Mouse (Mus musculus): ENCODE measurements around the gene Hist1h1d. TPM values are rescaled to one million over a fixed set of nuclear protein-coding genes. Genes with fewer than 3 reads are reported as not detected.
"Not testable (repeated sequence)": the region's sequence is repeated elsewhere in the genome, so short reads cannot be mapped to it uniquely, and the experiment has no call there.

Hist1h1d gene
- total and polyA plus RNA-seq, 3 experiments = 0.43 to 128 (median 74.3) TPM

DNA sequence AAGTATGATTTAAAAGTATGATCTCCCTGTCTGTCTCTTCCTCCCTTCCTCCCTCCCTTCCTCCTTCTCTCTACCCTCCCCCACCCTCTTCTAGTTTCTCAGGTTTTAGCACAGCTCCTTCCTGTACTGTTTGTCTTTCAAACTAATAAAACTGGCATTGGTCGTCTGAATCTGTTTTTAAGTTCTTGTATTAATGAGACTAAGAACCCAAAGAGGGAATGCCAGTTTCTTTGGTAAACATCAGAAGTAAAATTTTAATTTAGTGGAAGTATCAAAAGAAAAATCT lies 33.8 kb downstream of the Hist1h1d start:
- TF ChIP-seq TAL1 (conservative IDR thresholded peaks at IDR 0.05; ENCODE audit: low read depth, low read length) (no peak), POLR2AphosphoS5 (IDR thresholded peaks at IDR 0.05; ENCODE audit: insufficient replicate concordance, low read depth, low read length) (no peak), CTCF (IDR thresholded peaks at IDR 0.05; ENCODE audit: low read depth, low read length) (no peak), GATA1 (IDR thresholded peaks at IDR 0.05; ENCODE audit: borderline replicate concordance, low read length) (no peak), GATA2 (IDR thresholded peaks at IDR 0.05; ENCODE audit: borderline replicate concordance, low read depth, low read length) (no peak)
- no peak overlapping the region; the same call in 1 of the 2 replicates for H3K4me3 ChIP-seq (ENCODE audit: low read depth, low read length)
- no peaks in the 10 kb centered on the region for H3K27me3 ChIP-seq (ENCODE audit: insufficient read depth, low read length)
- no peaks in the 10 kb centered on the region for H3K9me3 ChIP-seq (replicated peaks)
- no peaks in the 10 kb centered on the region for H3K36me3 ChIP-seq (replicated peaks)
- peaks cover 63% of the 10 kb centered on the region for H3K4me1 ChIP-seq (ENCODE audit: insufficient read depth, low read depth, low read length)
- DNase-seq (ENCODE audit: low spot score) = no peak
- no peak for ATAC-seq (ENCODE audit: extremely low read depth, insufficient number of reproducible peaks, low FRiP score, poor library complexity, severe bottlenecking)

GRCm38 (mm10) chr13:23591206-23591605 lies 38.1 kb downstream of the Hist1h1d start:
- Histone ChIP-seq H3K36me3 (replicated peaks) (no peaks in the 10 kb centered on the region), H3K9me3 (replicated peaks) (no peaks in the 10 kb centered on the region), H3K4me1 (ENCODE audit: insufficient read depth, low read depth, low read length) (peaks cover 76% of the 10 kb centered on the region), H3K27me3 (ENCODE audit: insufficient read depth, low read length) (no peaks in the 10 kb centered on the region), H3K4me3 (ENCODE audit: low read depth, low read length) (no peak overlapping the region)
- no peak for ATAC-seq (ENCODE audit: extremely low read depth, insufficient number of reproducible peaks, low FRiP score, poor library complexity, severe bottlenecking)
- DNase-seq (ENCODE audit: low spot score) = no peak
- no peak for TF ChIP-seq TAL1 (conservative IDR thresholded peaks at IDR 0.05; ENCODE audit: low read depth, low read length)
- no peak for TF ChIP-seq CTCF (IDR thresholded peaks at IDR 0.05; ENCODE audit: low read depth, low read length)
- TF ChIP-seq GATA1 (IDR thresholded peaks at IDR 0.05; ENCODE audit: borderline replicate concordance, low read length) = no peak
- TF ChIP-seq GATA2 (IDR thresholded peaks at IDR 0.05; ENCODE audit: borderline replicate concordance, low read depth, low read length) = no peak
- TF ChIP-seq POLR2AphosphoS5 (IDR thresholded peaks at IDR 0.05; ENCODE audit: insufficient replicate concordance, low read depth, low read length) = no peak

DNA sequence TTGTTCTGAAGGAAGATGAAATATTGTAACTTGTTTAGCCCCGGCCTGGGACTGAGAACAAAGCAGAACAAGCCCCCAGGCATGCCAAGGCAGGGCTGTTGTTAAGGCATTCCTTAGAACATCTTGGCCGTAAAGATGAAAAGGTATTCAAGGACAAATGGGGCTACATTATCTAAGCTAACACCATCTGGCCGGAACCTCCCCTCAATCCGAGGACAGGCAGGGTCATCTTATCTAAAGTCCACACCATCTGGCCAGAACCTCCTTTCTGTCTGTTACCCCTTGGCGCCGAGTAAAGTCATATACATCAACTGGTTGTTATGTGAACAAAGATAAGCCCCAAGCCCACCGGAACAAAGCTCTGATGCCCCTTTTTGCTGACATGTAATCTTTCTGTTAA lies 38.8 kb downstream of the Hist1h1d start:
- not testable (repeated sequence) for ATAC-seq (ENCODE audit: extremely low read depth, insufficient number of reproducible peaks, low FRiP score, poor library complexity, severe bottlenecking)

GRCm38 (mm10) chr13:23592614-23593013 lies 39.6 kb downstream of the Hist1h1d start:
- no peak overlapping the region for H3K4me3 ChIP-seq (ENCODE audit: low read depth, low read length)
- no peak for DNase-seq (ENCODE audit: low spot score)
- H3K4me1 ChIP-seq (ENCODE audit: insufficient read depth, low read depth, low read length) = peaks cover 77% of the 10 kb centered on the region

More for the DNA sequence above, 38.8 kb downstream of the Hist1h1d start:
- DNase-seq (ENCODE audit: low spot score); H3K36me3 ChIP-seq (replicated peaks); H3K4me3 ChIP-seq (ENCODE audit: low read depth, low read length); H3K9me3 ChIP-seq (replicated peaks); H3K27me3 ChIP-seq (ENCODE audit: insufficient read depth, low read length): not testable (repeated sequence)
- peaks cover 74% of the 10 kb centered on the region for H3K4me1 ChIP-seq (ENCODE audit: insufficient read depth, low read depth, low read length)
- TF ChIP-seq TAL1 (conservative IDR thresholded peaks at IDR 0.05; ENCODE audit: low read depth, low read length) = peak; percentile 50

DNA sequence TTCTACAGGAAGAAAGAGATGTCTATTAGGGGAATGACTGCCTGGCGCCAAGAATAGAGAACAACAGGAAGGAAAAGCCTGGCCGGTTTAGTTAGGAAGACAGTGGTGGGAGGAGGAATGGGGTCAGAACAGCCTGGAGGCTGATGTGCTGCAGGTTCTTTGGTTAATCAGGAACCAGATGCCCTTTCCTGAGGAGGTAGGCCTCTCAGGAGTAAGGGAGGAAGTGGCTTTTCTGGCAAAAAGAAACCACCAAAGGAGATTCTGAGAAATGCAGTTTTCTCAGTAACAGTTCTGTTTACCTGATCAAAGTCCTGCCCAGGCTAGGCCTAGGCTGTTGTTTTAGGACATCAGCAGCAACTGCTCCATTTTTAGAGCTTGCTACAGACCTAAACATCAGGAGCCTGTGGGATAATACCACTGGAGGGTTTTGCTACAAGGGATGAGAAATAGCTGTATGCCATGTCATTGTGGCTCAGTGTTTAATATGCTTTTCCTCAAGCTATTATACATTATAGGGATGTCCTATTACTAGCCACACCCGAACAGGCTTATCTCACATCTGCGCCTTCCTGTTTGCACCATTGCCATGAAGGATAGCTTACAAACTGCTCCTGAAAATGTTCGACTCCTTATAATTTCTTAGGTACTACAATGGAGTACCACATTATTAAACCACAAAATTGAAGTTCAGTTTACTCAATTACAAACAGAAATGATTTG lies 40.1 kb downstream of the Hist1h1d start:
- H3K36me3 ChIP-seq (replicated peaks) = no peaks in the 10 kb centered on the region
- no peaks in the 10 kb centered on the region for H3K27me3 ChIP-seq (ENCODE audit: insufficient read depth, low read length)
- no peak overlapping the region for H3K4me3 ChIP-seq (ENCODE audit: low read depth, low read length)
- no peak for TF ChIP-seq CTCF (IDR thresholded peaks at IDR 0.05; ENCODE audit: low read depth, low read length)
- no peak for TF ChIP-seq POLR2AphosphoS5 (IDR thresholded peaks at IDR 0.05; ENCODE audit: insufficient replicate concordance, low read depth, low read length)
- TF ChIP-seq GATA1 (IDR thresholded peaks at IDR 0.05; ENCODE audit: borderline replicate concordance, low read length) = no peak
- no peak for TF ChIP-seq TAL1 (conservative IDR thresholded peaks at IDR 0.05; ENCODE audit: low read depth, low read length)
- no peak for TF ChIP-seq GATA2 (IDR thresholded peaks at IDR 0.05; ENCODE audit: borderline replicate concordance, low read depth, low read length)
- peak; percentile 28 for DNase-seq (ENCODE audit: low spot score)
- H3K9me3 ChIP-seq (replicated peaks) = no peaks in the 10 kb centered on the region
- peak; percentile 47; the same call in 1 of the 2 replicates for ATAC-seq (ENCODE audit: extremely low read depth, insufficient number of reproducible peaks, low FRiP score, poor library complexity, severe bottlenecking)
- H3K4me1 ChIP-seq (ENCODE audit: insufficient read depth, low read depth, low read length) = peaks cover 82% of the 10 kb centered on the region

More at GRCm38 (mm10) chr13:23592614-23593013, 39.6 kb downstream of the Hist1h1d start:
- no peaks in the 10 kb centered on the region for H3K9me3 ChIP-seq (replicated peaks)
- no peak for ATAC-seq (ENCODE audit: extremely low read depth, insufficient number of reproducible peaks, low FRiP score, poor library complexity, severe bottlenecking)
- no peaks in the 10 kb centered on the region for H3K27me3 ChIP-seq (ENCODE audit: insufficient read depth, low read length)
- H3K36me3 ChIP-seq (replicated peaks) = no peaks in the 10 kb centered on the region
- TF ChIP-seq CTCF (IDR thresholded peaks at IDR 0.05; ENCODE audit: low read depth, low read length) (no peak), GATA1 (IDR thresholded peaks at IDR 0.05; ENCODE audit: borderline replicate concordance, low read length) (no peak), TAL1 (conservative IDR thresholded peaks at IDR 0.05; ENCODE audit: low read depth, low read length) (no peak), POLR2AphosphoS5 (IDR thresholded peaks at IDR 0.05; ENCODE audit: insufficient replicate concordance, low read depth, low read length) (no peak), GATA2 (IDR thresholded peaks at IDR 0.05; ENCODE audit: borderline replicate concordance, low read depth, low read length) (no peak)

DNA sequence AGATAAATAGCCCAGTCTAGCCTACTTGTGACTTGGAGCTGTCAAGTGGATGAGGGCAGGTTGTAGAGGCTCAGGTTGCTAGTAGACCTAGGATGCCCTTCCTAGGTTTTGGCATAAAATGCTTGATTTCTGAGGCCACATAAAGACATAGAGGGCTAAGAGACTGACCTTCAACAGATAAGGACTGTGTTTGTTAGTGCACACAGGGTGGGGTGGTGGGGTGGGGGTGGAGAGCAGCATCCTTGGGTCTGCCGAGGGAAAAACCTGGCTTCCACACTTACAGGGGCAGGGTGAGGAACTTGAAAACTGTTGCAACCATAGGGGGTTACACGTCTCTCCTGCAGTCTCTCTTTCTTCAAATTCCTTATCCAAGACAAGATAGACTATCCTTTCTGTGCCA lies 42.1 kb downstream of the Hist1h1d start:
- TF ChIP-seq CTCF (IDR thresholded peaks at IDR 0.05; ENCODE audit: low read depth, low read length) = no peak
- no peak for TF ChIP-seq TAL1 (conservative IDR thresholded peaks at IDR 0.05; ENCODE audit: low read depth, low read length)
- no peak for TF ChIP-seq POLR2AphosphoS5 (IDR thresholded peaks at IDR 0.05; ENCODE audit: insufficient replicate concordance, low read depth, low read length)
- no peaks in the 10 kb centered on the region for H3K27me3 ChIP-seq (ENCODE audit: insufficient read depth, low read length)
- peaks cover 74% of the 10 kb centered on the region for H3K4me1 ChIP-seq (ENCODE audit: insufficient read depth, low read depth, low read length)
- H3K9me3 ChIP-seq (replicated peaks) = no peaks in the 10 kb centered on the region
- ATAC-seq (ENCODE audit: extremely low read depth, insufficient number of reproducible peaks, low FRiP score, poor library complexity, severe bottlenecking) = no peak
- H3K36me3 ChIP-seq (replicated peaks) = no peaks in the 10 kb centered on the region
- no peak overlapping the region for H3K4me3 ChIP-seq (ENCODE audit: low read depth, low read length)
- no peak for DNase-seq (ENCODE audit: low spot score)

All from G1E (cell line).